Mouse (Mus musculus) liver, adult 2 months (tissue): ENCODE measurements at regions not wholly inside any gene's neighbourhood (a gene's known extent, or its start where the extent isn't known, plus 50 kb on each side); places are given as distances from the start of the nearest gene placed in this dataset.

Experiments used
- CTCF ChIP-seq: fragments of 200-500 bp; IDR thresholded peaks from 2 replicates; pipeline ENCODE4 v1.5.1; 2011; ENCODE audit warnings: low read depth, low read length, control low read depth
- POLR2A ChIP-seq: fragments of 200-500 bp; IDR thresholded peaks from 2 replicates; pipeline ENCODE4 v1.6.1; 2011; ENCODE audit warnings: low read length, control low read depth; ENCODE audit not compliant: insufficient read depth; ENCODE audit errors: extremely low read depth

DNA sequence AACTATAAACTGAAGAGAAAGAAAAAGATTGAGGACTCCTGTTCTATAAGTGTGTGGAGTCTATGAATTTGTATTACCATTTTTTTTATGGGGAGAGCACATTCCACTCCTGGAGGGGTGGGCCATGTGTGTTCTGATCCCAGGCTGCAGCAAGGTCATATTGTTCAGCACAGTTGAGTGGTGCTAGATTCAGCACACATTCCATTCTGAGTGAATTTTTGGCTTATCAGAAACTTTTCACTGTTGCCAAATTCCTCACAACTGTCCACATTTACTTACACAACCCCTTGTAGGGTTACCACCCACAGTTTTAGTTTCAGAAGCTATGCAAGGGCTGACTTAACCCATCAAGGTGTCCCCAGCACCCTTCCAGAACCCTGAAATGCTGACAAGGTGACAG, 262.7 kb downstream of the Zfp326 start:
- TF ChIP-seq POLR2A (no peak), CTCF (no peak)
